Mouse (Mus musculus): Measurements from ENCODE around the gene Ddx54. TPM values are rescaled to one million over a fixed set of nuclear protein-coding genes. Genes with fewer than 3 reads are reported as not detected.

The Ddx54 gene
- total RNA-seq, 1 experiment, result 90.7 TPM

DNA sequence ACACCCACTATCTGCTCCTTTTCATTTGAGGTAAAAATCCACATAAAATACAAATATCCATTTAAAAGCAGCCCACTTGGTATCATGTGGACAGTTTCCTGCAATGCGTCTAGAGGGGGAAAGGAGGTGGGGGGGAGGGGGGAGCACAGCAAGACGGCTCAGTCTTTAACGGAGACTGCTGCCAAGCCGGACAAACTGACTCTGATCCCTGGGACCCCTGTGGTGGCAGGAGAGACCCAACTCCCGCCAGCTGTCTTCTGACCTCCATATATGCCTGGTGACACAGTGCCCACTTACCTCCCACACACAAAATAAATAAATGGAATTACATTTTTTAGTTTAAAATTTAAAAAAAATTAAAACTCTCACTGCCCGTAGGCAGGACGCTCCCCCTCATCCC is 9.0 kb upstream of the Ddx54 start:
- no peak for TF ChIP-seq MAFK (IDR thresholded peaks at IDR 0.05; ENCODE audit: insufficient read depth, low read depth, low read length)
- no peak for TF ChIP-seq ZC3H11A (IDR thresholded peaks at IDR 0.05; ENCODE audit: borderline replicate concordance, low read depth, low read length)
- no peak for TF ChIP-seq HCFC1 (IDR thresholded peaks at IDR 0.05; ENCODE audit: borderline replicate concordance, insufficient read depth, low read length)
- no peak for TF ChIP-seq CHD2 (IDR thresholded peaks at IDR 0.05; ENCODE audit: low read depth, low read length)
- no peak for TF ChIP-seq ZNF384 (IDR thresholded peaks at IDR 0.05; ENCODE audit: low read depth, low read length)
- Histone ChIP-seq H3K9me3 (ENCODE audit: control insufficient read depth, insufficient read depth, low read depth, low read length) (no peaks in the 10 kb centered on the region), H3K4me1 (ENCODE audit: control insufficient read depth in 2 of 2, insufficient read depth in 2 of 2, low read length in 2 of 2, poor library complexity in 1 of 2) (peaks cover 6 to 16% of the 10 kb centered on the region in 2 experiments; a peak in 3 of 4 replicates), H3K4me3 (ENCODE audit: insufficient read depth in 1 of 2, low read depth in 1 of 2, low read length in 2 of 2, poor library complexity in 1 of 2, severe bottlenecking in 1 of 2) (no peak overlapping the region), H3K36me3 (ENCODE audit: control insufficient read depth, insufficient read depth, low read length, poor library complexity, severe bottlenecking) (peaks cover 5% of the 10 kb centered on the region; the same call in 1 of the 2 replicates), H3K27ac (ENCODE audit: insufficient read depth, low read depth, low read length, poor library complexity, severe bottlenecking) (no peak overlapping the region), H3K9ac (ENCODE audit: insufficient read depth, low read depth, low read length, poor library complexity, severe bottlenecking) (no peak overlapping the region)
- DNase-seq (ENCODE audit: low read depth, low spot score), result no peak
- in situ Hi-C loops (cut with MboI; ENCODE audit: low sequenced_read_pairs in 2 of 2, unreplicated experiment in 2 of 2), result no loop called here

DNA sequence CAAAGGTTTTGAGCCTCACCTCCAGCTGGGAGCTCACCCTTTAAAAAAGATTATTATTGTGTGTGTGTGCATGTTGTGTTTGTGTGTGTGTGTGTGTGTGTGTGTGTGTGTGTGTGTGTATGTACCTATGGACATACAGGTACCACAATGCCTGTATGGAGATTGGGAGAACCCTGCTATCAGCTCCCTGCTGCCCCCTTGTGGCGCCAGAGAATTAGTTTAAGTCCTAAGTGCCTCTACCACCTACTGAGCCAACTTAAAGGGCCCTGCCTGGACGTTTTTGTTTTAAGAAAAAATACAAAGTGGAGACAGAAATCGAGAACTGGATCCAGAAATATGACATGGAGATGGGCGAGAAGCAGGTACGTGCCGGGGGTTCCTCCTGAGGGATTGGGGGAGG is 7.7 kb upstream of the Ddx54 start:
- H3K9ac ChIP-seq (ENCODE audit: insufficient read depth, low read depth, low read length, poor library complexity, severe bottlenecking), result peak overlapping the region; percentile 73; the same call in 1 of the 2 replicates
- TF ChIP-seq HCFC1 (IDR thresholded peaks at IDR 0.05; ENCODE audit: borderline replicate concordance, insufficient read depth, low read length) (no peak), ZC3H11A (IDR thresholded peaks at IDR 0.05; ENCODE audit: borderline replicate concordance, low read depth, low read length) (no peak), MAFK (IDR thresholded peaks at IDR 0.05; ENCODE audit: insufficient read depth, low read depth, low read length) (no peak), ZNF384 (IDR thresholded peaks at IDR 0.05; ENCODE audit: low read depth, low read length) (no peak), CHD2 (IDR thresholded peaks at IDR 0.05; ENCODE audit: low read depth, low read length) (no peak)
- peaks cover 6 to 16% of the 10 kb centered on the region in 2 experiments; a peak in 3 of 4 replicates for H3K4me1 ChIP-seq (ENCODE audit: control insufficient read depth in 2 of 2, insufficient read depth in 2 of 2, low read length in 2 of 2, poor library complexity in 1 of 2)
- peak overlapping the region; percentile 23 to 64; a peak in 3 of 4 replicates for H3K4me3 ChIP-seq (ENCODE audit: insufficient read depth in 1 of 2, low read depth in 1 of 2, low read length in 2 of 2, poor library complexity in 1 of 2, severe bottlenecking in 1 of 2)
- H3K36me3 ChIP-seq (ENCODE audit: control insufficient read depth, insufficient read depth, low read length, poor library complexity, severe bottlenecking), result peaks cover 15% of the 10 kb centered on the region; the same call in 1 of the 2 replicates
- H3K27ac ChIP-seq (ENCODE audit: insufficient read depth, low read depth, low read length, poor library complexity, severe bottlenecking), result peak overlapping the region; percentile 52; the same call in 1 of the 2 replicates
- in situ Hi-C loops (cut with MboI; ENCODE audit: low sequenced_read_pairs in 2 of 2, unreplicated experiment in 2 of 2), result no loop called here
- DNase-seq (ENCODE audit: low read depth, low spot score), result peak; percentile 91
- H3K9me3 ChIP-seq (ENCODE audit: control insufficient read depth, insufficient read depth, low read depth, low read length), result no peaks in the 10 kb centered on the region

- Histone ChIP-seq H3K9ac (ENCODE audit: insufficient read depth, low read depth, low read length, poor library complexity, severe bottlenecking) (peak overlapping the region; percentile 73; the same call in 1 of the 2 replicates), H3K27ac (ENCODE audit: insufficient read depth, low read depth, low read length, poor library complexity, severe bottlenecking) (peak overlapping the region; percentile 52; the same call in 1 of the 2 replicates), H3K9me3 (ENCODE audit: control insufficient read depth, insufficient read depth, low read depth, low read length) (no peaks in the 10 kb centered on the region), H3K4me3 (ENCODE audit: insufficient read depth in 1 of 2, low read depth in 1 of 2, low read length in 2 of 2, poor library complexity in 1 of 2, severe bottlenecking in 1 of 2) (peak overlapping the region; percentile 23 to 64; a peak in 3 of 4 replicates), H3K4me1 (ENCODE audit: control insufficient read depth in 2 of 2, insufficient read depth in 2 of 2, low read length in 2 of 2, poor library complexity in 1 of 2) (peaks cover 6 to 16% of the 10 kb centered on the region in 2 experiments; a peak in 3 of 4 replicates), H3K36me3 (ENCODE audit: control insufficient read depth, insufficient read depth, low read length, poor library complexity, severe bottlenecking) (peaks cover 15% of the 10 kb centered on the region; the same call in 1 of the 2 replicates)
- DNase-seq (ENCODE audit: low read depth, low spot score), result no peak
- TF ChIP-seq HCFC1 (IDR thresholded peaks at IDR 0.05; ENCODE audit: borderline replicate concordance, insufficient read depth, low read length) (no peak), ZC3H11A (IDR thresholded peaks at IDR 0.05; ENCODE audit: borderline replicate concordance, low read depth, low read length) (no peak), MAFK (IDR thresholded peaks at IDR 0.05; ENCODE audit: insufficient read depth, low read depth, low read length) (no peak), CHD2 (IDR thresholded peaks at IDR 0.05; ENCODE audit: low read depth, low read length) (no peak), ZNF384 (IDR thresholded peaks at IDR 0.05; ENCODE audit: low read depth, low read length) (no peak)
- in situ Hi-C loops (cut with MboI; ENCODE audit: low sequenced_read_pairs in 2 of 2, unreplicated experiment in 2 of 2), result no loop called here
Measured at GRCm38 (mm10) chr5:120605241-120605661, 7.3 kb upstream of the Ddx54 start.

DNA sequence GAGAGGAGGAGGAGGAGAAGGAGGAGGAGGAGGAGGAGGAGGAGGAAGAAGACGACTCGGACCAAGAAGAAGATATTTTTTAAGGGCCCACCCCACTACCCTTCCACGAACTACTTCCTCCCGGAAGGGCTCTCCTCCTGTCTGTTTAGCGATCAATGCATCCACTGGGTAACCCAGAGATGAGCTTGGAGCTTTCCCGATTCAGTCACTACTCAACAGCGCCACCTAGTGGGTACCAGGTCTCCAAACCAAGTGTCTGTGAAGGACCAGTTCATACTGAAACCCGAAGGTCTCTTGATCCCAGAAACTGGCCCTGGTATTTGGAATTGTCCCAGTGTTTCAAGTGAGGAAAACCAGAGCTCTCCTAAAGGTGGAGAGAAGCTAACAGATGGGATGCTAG is 6.9 kb upstream of the Ddx54 start:
- Histone ChIP-seq H3K36me3 (ENCODE audit: control insufficient read depth, insufficient read depth, low read length, poor library complexity, severe bottlenecking) (peaks cover 15% of the 10 kb centered on the region; the same call in 1 of the 2 replicates), H3K9ac (ENCODE audit: insufficient read depth, low read depth, low read length, poor library complexity, severe bottlenecking) (no peak overlapping the region; the same call in 1 of the 2 replicates), H3K9me3 (ENCODE audit: control insufficient read depth, insufficient read depth, low read depth, low read length) (no peaks in the 10 kb centered on the region), H3K4me3 (ENCODE audit: insufficient read depth in 1 of 2, low read depth in 1 of 2, low read length in 2 of 2, poor library complexity in 1 of 2, severe bottlenecking in 1 of 2) (peak overlapping the region; percentile 50 to 70; a peak in 3 of 4 replicates), H3K4me1 (ENCODE audit: control insufficient read depth in 2 of 2, insufficient read depth in 2 of 2, low read length in 2 of 2, poor library complexity in 1 of 2) (peaks cover 6 to 16% of the 10 kb centered on the region in 2 experiments; a peak in 3 of 4 replicates), H3K27ac (ENCODE audit: insufficient read depth, low read depth, low read length, poor library complexity, severe bottlenecking) (no peak overlapping the region; the same call in 1 of the 2 replicates)
- TF ChIP-seq CHD2 (IDR thresholded peaks at IDR 0.05; ENCODE audit: low read depth, low read length) (no peak), ZC3H11A (IDR thresholded peaks at IDR 0.05; ENCODE audit: borderline replicate concordance, low read depth, low read length) (0 out of 2 replicates have a peak, but pooled peaks have one; percentile 11)
- peak; percentile 97 for DNase-seq (ENCODE audit: low read depth, low spot score)
- in situ Hi-C loops (cut with MboI; ENCODE audit: low sequenced_read_pairs in 2 of 2, unreplicated experiment in 2 of 2), result no loop called here

All from ES-E14 (cell line).